ENCODE assay signal across 22 mouse cellular contexts in genomic region chr10:25375036-25375435, GRCm38 (mm10). TPM values are rescaled to one million over a fixed set of nuclear protein-coding genes. Genes with fewer than 3 reads are reported as not detected.
DNase-seq lines count a peak whose midpoint lies in the region; ATAC-seq and TF ChIP-seq lines count a peak whose summit lies in the region.
"Had no signal": no experiment of that assay in that cellular context is flagged by ENCODE, and none has a peak within 500 bp of the region (broad histone marks: within the 10 kb centered on the region; RNA-seq: fewer than 3 reads in every experiment).

No protein-coding gene starts in this region.

- H3K9me3 ChIP-seq in heart, embryonic 10.5 days: no peaks in the 10 kb centered on the region
- H3K9me3 ChIP-seq in lung, embryonic 14.5 days (ENCODE audit: low read depth, low read length): no peaks in the 10 kb centered on the region
- H3K9me3 ChIP-seq: G1E had no signal

- no peak overlapping the region for H3K27ac ChIP-seq in heart, embryonic 10.5 days
- no peak overlapping the region for H3K27ac ChIP-seq in lung, embryonic 14.5 days (ENCODE audit: low read depth)
- no peak overlapping the region; the same call in 1 of the 2 replicates for H3K27ac ChIP-seq in testis, adult 2 months (ENCODE audit: control insufficient read depth, insufficient read depth, low read depth, low read length)

- H3K9ac ChIP-seq in lung, embryonic 14.5 days: no peak overlapping the region

- 58% methylated on average over 4 of the region's 4 CpGs for WGBS in heart, embryonic 10.5 days
- 56% methylated on average over 4 of the region's 4 CpGs for WGBS in lung, embryonic 14.5 days

- TF ChIP-seq POLR2A in testis, adult 2 months (IDR thresholded peaks at IDR 0.05; ENCODE audit: control insufficient read depth, low read depth, low read length): peak; percentile 46; the same call in 1 of the 2 replicates

- H3K27me3 ChIP-seq in heart, embryonic 10.5 days (ENCODE audit: insufficient read depth, poor library complexity, severe bottlenecking): no peaks in the 10 kb centered on the region
- no peaks in the 10 kb centered on the region for H3K27me3 ChIP-seq in lung, embryonic 14.5 days (ENCODE audit: insufficient read depth, low read length)
- H3K27me3 ChIP-seq in testis, adult 2 months (ENCODE audit: control insufficient read depth, insufficient read depth, low read length): no peaks in the 10 kb centered on the region
- H3K27me3 ChIP-seq: CH12.LX, Patski had no signal

- DNase-seq in heart, adult 11 months: peak; percentile 65
- DNase-seq in heart, embryonic 10.5 days (ENCODE audit: low spot score): no peak
- peak; percentile 58 for DNase-seq in lung, embryonic 14.5 days
- no peak for DNase-seq in lung, adult 18-20 months
- no peak for DNase-seq in testis, postnatal 14 days (ENCODE audit: low spot score)
- peak; percentile 10 for DNase-seq in urinary bladder, adult 2 months (ENCODE audit: low spot score)
- DNase-seq in urinary bladder, postnatal 14 days (ENCODE audit: low spot score): no peak
- DNase-seq: adrenal gland, adult 2 months; adrenal gland, adult 8-10 months; adrenal gland, postnatal 10 days; adrenal gland, postnatal 14 days; adrenal gland, postnatal 25 days; adrenal gland, postnatal 36 days; B cell, adult 2 months; cerebellum, adult 11 months; cerebellum, adult 11-12 months had no signal

- H3K4me3 ChIP-seq in heart, embryonic 10.5 days: no peak overlapping the region
- H3K4me3 ChIP-seq in lung, embryonic 14.5 days (ENCODE audit: low read depth, low read length): no peak overlapping the region
- peak overlapping the region; percentile 81 for H3K4me3 ChIP-seq in testis, adult 2 months (ENCODE audit: control insufficient read depth, low read depth, low read length)

- TF ChIP-seq CTCF in lung, embryonic 14.5 days (IDR thresholded peaks at IDR 0.05; ENCODE audit: low read depth): no peak
- TF ChIP-seq CTCF in testis, adult 2 months (IDR thresholded peaks at IDR 0.05; ENCODE audit: control insufficient read depth, insufficient read depth, insufficient replicate concordance, low read depth, low read length): no peak

- no peak overlapping the region for H3K4me2 ChIP-seq in lung, embryonic 14.5 days

- H3K4me1 ChIP-seq in heart, embryonic 10.5 days: peaks cover 43% of the 10 kb centered on the region
- H3K4me1 ChIP-seq in lung, embryonic 14.5 days (ENCODE audit: insufficient read depth): peaks cover 27% of the 10 kb centered on the region
- H3K4me1 ChIP-seq in testis, adult 2 months (ENCODE audit: control insufficient read depth, insufficient read depth, low read length): peaks cover 2% of the 10 kb centered on the region; the same call in 1 of the 2 replicates

- peak; percentile 57; the same call in 1 of the 2 replicates for ATAC-seq in lung, embryonic 14.5 days (ENCODE audit: insufficient read depth)
- ATAC-seq: activated CD4-positive, CD25-positive, alpha-beta regulatory T cell, adult 4 months; CD4-positive, CD25-positive, alpha-beta regulatory T cell, adult 4 months; Patski had no signal

- H3K36me3 ChIP-seq in heart, embryonic 10.5 days: peaks cover 26% of the 10 kb centered on the region
- H3K36me3 ChIP-seq in lung, embryonic 14.5 days (ENCODE audit: insufficient read depth): no peaks in the 10 kb centered on the region
- no peaks in the 10 kb centered on the region for H3K36me3 ChIP-seq in testis, adult 2 months (ENCODE audit: control insufficient read depth, insufficient read depth, low read length)
- H3K36me3 ChIP-seq: G1E had no signal

RNA-seq across cellular contexts. Expression of gene Epb41l2, which starts 15.4 kb away (rescaled TPM):
- 55.6 and 60.0 TPM in 2 replicates for polyA plus RNA-seq in heart, embryonic 10.5 days (2016; fragmentation: Nextera tagmentation; extraction: Ambion mirVana)
- 104 and 105 TPM in 2 replicates for polyA plus RNA-seq in lung, embryonic 14.5 days (2014; fragmentation: Nextera tagmentation; extraction: Ambion mirVana)
- 162 and 171 TPM in 2 replicates for polyA plus RNA-seq in testis, adult 2 months (2012; rRNA removed)
- 77.6 and 88.4 TPM in 2 replicates for polyA plus RNA-seq in urinary bladder, adult 2 months (2012; rRNA removed)
- polyA plus RNA-seq: G1E had no signal

Comparison
In these comparisons a context has a peak if more than half of its experiments do, and no peak if none do; other contexts are left out.
1. DNase-seq: peak in heart, adult 11 months (single experiment), lung, embryonic 14.5 days (single experiment) and urinary bladder, adult 2 months (single experiment); none in heart, embryonic 10.5 days (single experiment), lung, adult 18-20 months (0 of 2), testis, postnatal 14 days (single experiment) and urinary bladder, postnatal 14 days (single experiment).